26 mouse cellular contexts compared by ENCODE assay signal in genomic region chr1:128714843-128715242, GRCm38 (mm10).
DNase-seq lines count a peak whose midpoint lies in the region; ATAC-seq lines count a peak whose summit lies in the region.
"Had no signal": no experiment of that assay in that cellular context is flagged by ENCODE, and none has a peak within 500 bp of the region (broad histone marks: within the 10 kb centered on the region; RNA-seq: fewer than 3 reads in every experiment).

No protein-coding gene starts in this region.

- no peak overlapping the region for H3K4me3 ChIP-seq in kidney, embryonic 14.5 days (ENCODE audit: low read length)
- H3K4me3 ChIP-seq: forebrain, embryonic 13.5 days; heart, embryonic 10.5 days; heart, embryonic 15.5 days; layer of hippocampus, adult 2 months; liver, embryonic 12.5 days had no signal

- H3K4me2 ChIP-seq in kidney, embryonic 14.5 days (replicated peaks; ENCODE audit: low read depth, low read length): no peak overlapping the region
- H3K4me2 ChIP-seq: forebrain, embryonic 13.5 days; heart, embryonic 15.5 days; hindbrain, embryonic 14.5 days; liver, embryonic 12.5 days had no signal

- intact Hi-C loops in heart, postnatal 14 days (cut with DNase I): no loop called here

- WGBS in kidney, embryonic 14.5 days: 15% methylated on average over 6 of the region's 6 CpGs

- no peaks in the 10 kb centered on the region for H3K27me3 ChIP-seq in kidney, embryonic 14.5 days (ENCODE audit: control insufficient read depth, insufficient read depth, low read length)
- H3K27me3 ChIP-seq: forebrain, embryonic 13.5 days; heart, embryonic 15.5 days; liver, embryonic 12.5 days had no signal

- H3K9ac ChIP-seq in kidney, embryonic 14.5 days (ENCODE audit: low read depth, low read length): no peak overlapping the region
- H3K9ac ChIP-seq: forebrain, embryonic 13.5 days; heart, embryonic 15.5 days; hindbrain, embryonic 14.5 days; liver, embryonic 12.5 days; liver, postnatal 0 days had no signal

- DNase-seq in heart, adult 11 months: peak; percentile 24
- no peak for DNase-seq in heart, postnatal 14 days
- no peak for DNase-seq in kidney, adult 8-10 months
- DNase-seq in kidney, postnatal 14 days: peak; percentile 30
- DNase-seq in layer of hippocampus, adult 11-12 months (ENCODE audit: low spot score): no peak
- no peak for DNase-seq in thymus, postnatal 25 days
- DNase-seq: adrenal gland, postnatal 10 days; cerebellum, adult 11 months; cerebellum, adult 9-10 months; cerebellum, postnatal 36 days; gastrocnemius, postnatal 10 days; heart, postnatal 36 days; left cerebral cortex, postnatal 4 days; liver, postnatal 0 days; lung, postnatal 36 days; right cerebral cortex, postnatal 25 days; thymus, postnatal 14 days had no signal

- ATAC-seq in kidney, embryonic 14.5 days (ENCODE audit: low FRiP score, low TSS enrichment): peak; percentile 64; the same call in 1 of the 2 replicates
- ATAC-seq: forebrain, embryonic 13.5 days; intestine, postnatal 0 days; liver, embryonic 12.5 days; liver, postnatal 0 days had no signal

- H3K9me3 ChIP-seq in kidney, embryonic 14.5 days (ENCODE audit: control insufficient read depth, low read length): no peaks in the 10 kb centered on the region
- H3K9me3 ChIP-seq: forebrain, embryonic 13.5 days; heart, embryonic 10.5 days; heart, embryonic 15.5 days; liver, embryonic 12.5 days had no signal

- peaks cover 7% of the 10 kb centered on the region; the same call in 1 of the 2 replicates for H3K4me1 ChIP-seq in kidney, embryonic 14.5 days (ENCODE audit: control insufficient read depth, insufficient read depth, low read length)
- H3K4me1 ChIP-seq: liver, embryonic 12.5 days had no signal

- H3K36me3 ChIP-seq in kidney, embryonic 14.5 days (ENCODE audit: control insufficient read depth, insufficient read depth, low read length): no peaks in the 10 kb centered on the region
- H3K36me3 ChIP-seq: G1E; heart, embryonic 10.5 days; heart, embryonic 15.5 days; liver, embryonic 12.5 days had no signal

- no peak overlapping the region for H3K27ac ChIP-seq in kidney, embryonic 14.5 days (ENCODE audit: low read depth, low read length)
- H3K27ac ChIP-seq: forebrain, embryonic 13.5 days; heart, embryonic 10.5 days; heart, embryonic 15.5 days; hindbrain, embryonic 14.5 days; layer of hippocampus, adult 2 months; liver, embryonic 12.5 days had no signal

Comparison
In these comparisons a context has a peak if more than half of its experiments do, and no peak if none do; other contexts are left out.
1. DNase-seq: peak in heart, adult 11 months (single experiment) and kidney, postnatal 14 days (single experiment); none in heart, postnatal 14 days (0 of 2), kidney, adult 8-10 months (0 of 2), layer of hippocampus, adult 11-12 months (single experiment) and thymus, postnatal 25 days (single experiment).